Mouse (Mus musculus) testis, postnatal 10 days (tissue): Measurements from ENCODE around the gene Stxbp5l.
"Not testable (repeated sequence)": the region's sequence is repeated elsewhere in the genome, so short reads cannot be mapped to it uniquely, and the experiment has no call there.

ENCODE experiments used
- DNase-seq: peaks from one replicate; pipeline ENCODE4 v3.0.0; 2021; ENCODE audit warnings: low spot score

The Stxbp5l gene

GRCm38 (mm10) chr16:37280206-37280605 lies 104.6 kb downstream of the Stxbp5l start:
- no peak for DNase-seq

GRCm38 (mm10) chr16:37273681-37274080 lies 111.1 kb downstream of the Stxbp5l start:
- no peak for DNase-seq

DNA sequence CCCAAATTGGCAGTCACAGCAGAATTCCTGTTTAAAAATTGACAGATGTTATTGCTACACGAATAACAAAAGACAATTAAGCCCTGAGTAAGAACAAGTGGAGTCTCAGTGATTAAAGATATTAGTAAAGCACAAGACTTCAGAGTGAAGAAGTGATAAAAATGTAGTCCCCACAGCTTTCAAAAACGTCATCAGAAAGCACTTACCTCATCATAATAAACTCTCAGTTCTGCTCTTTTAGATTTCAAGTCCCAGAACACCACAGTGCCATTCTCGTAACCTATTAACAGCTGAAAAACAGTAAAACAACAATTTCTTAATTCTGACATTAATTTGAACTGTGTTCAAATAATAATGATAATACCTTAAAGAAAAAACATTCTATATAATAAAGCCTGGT lies 123.1 kb downstream of the Stxbp5l start:
- DNase-seq: no peak

DNA sequence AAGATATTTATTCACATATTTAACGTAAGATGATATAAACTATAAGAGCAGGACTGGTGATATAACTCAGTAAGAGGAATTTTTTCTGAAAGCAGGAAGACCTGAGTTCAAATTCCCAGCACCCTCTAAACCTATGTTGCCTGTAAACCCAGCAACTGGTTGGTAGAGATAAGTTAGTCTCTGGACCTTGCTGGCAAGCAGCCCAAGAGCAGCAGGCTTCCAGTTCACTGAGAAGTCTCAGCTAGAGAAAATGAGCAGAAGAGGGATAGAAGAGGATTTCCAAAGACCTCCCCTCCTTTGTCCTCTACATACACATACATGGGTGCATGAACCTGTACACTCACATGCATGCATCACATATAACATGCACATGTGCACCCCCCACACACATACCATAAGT lies 165.6 kb downstream of the Stxbp5l start:
- DNase-seq: no peak

GRCm38 (mm10) chr16:37208783-37209182 lies 176.0 kb downstream of the Stxbp5l start:
- no peak for DNase-seq

DNA sequence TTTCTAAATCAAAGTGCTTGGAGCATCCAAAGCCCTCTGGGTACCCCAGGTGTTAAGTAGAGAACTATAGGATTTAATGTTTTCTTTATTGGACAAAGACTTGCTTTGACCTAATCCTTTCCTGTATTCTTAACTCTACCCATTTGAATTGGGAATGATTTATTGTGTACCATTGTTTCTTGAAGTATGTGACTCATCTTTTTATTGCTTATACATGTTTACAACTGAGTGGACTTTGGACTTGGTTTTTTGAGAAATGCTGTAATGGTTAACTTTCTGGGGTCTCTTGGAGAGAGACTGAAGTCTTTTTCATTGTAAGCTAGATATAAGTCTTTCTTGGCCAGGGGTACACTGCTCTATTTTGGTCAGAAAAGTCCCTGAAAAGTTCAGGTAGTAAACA lies 190.6 kb downstream of the Stxbp5l start:
- no peak for DNase-seq

- DNase-seq: not testable (repeated sequence)
These were observed 259.6 kb downstream of the Stxbp5l start for GRCm38 (mm10) chr16:37125190-37125589.

- DNase-seq: peak; percentile 53
These were observed 275.5 kb downstream of the Stxbp5l start for GRCm38 (mm10) chr16:37109285-37109684.

- peak; percentile 52 for DNase-seq
These were observed 276.0 kb downstream of the Stxbp5l start for GRCm38 (mm10) chr16:37108763-37109162.

DNA sequence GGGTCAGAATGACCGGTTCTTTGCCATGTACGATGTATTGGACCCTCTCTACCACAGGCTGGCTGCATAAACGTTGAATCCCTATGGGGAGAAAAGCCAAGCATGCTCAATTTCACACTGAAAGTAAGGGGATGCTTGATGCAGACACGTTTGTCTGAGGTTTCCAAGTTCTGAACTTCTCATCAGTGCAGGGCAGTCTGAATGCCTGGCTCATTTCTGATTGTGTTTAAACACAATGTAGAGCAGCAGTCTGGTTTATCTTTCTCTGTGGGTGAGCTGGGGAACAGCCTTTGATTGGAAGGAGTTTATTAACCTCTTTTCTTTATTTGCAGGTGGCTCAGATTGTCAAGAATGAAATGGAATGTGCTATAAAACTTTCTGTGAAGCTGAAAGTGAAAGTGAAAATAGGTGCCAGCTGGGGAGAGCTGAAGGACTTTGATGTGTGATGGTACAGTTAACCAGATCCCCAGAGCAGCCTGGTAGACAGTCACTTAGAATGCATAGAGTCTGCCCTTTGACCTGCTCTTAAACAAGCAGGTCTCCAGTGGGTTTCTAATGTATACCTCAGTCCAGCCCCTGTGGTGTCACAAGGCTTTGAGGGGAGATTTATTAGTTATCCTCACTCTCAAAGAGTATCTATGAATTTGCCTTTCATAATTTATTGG lies 290.5 kb downstream of the Stxbp5l start:
- no peak for DNase-seq

DNA sequence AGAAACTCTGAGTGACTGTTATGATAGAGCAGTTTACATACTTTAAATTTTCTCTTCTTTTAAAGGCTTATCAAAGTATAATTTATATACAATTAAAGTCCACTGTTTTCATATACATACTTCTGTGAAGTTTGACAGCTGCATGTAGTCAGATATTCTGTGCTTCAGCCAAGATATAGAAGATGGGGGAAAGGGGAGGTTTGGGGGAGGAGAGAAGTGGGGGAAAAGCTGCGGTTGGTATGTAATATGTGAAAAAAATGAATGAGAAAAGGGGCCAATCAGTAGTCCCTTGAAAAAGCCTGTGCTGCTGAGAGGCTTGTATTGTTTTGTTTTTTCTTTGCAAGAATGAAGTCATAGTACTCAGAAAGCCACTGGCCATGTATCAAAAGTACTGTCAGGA lies 295.1 kb downstream of the Stxbp5l start:
- no peak for DNase-seq

GRCm38 (mm10) chr16:37072354-37072753 lies 312.4 kb downstream of the Stxbp5l start:
- no peak for DNase-seq
